Mouse (Mus musculus) gastrocnemius, postnatal 10 days (tissue): ENCODE results near the gene Rras. TPM values are rescaled to one million over a fixed set of nuclear protein-coding genes. Genes with fewer than 3 reads are reported as not detected.
A peak's percentile ranks its signal among the peaks of the same experiment; 100 is the strongest.

Experiments used
- DNase-seq: peaks from one replicate; pipeline ENCODE4 v3.0.0; 2021; ENCODE audit warnings: mixed read lengths
- long read RNA-seq, 2 experiments: library from polyadenylated mRNA; stranded (forward); transcript quantifications; one replicate each; pipeline ENCODE4 v2.0.0; 2021
- total RNA-seq, 2 experiments: library from RNA; stranded (reverse); gene quantifications; 2 replicates each; pipeline ENCODE4 v1.2.3; 2021

Rras gene
- 10 to 100 TPM; 75.5 to 80.6 TPM for total RNA-seq
- long read RNA-seq, experiment 1, transcript Rras-201 (6 exons, 995 nt), result major isoform, 53 of 58 reads
- long read RNA-seq, experiment 1, partial matches to known transcripts, result 1 of 58 reads
- long read RNA-seq, experiment 1, other reads (novel, unspliced or antisense), result 4 of 58 reads
- long read RNA-seq, experiment 2, transcript Rras-201 (6 exons, 995 nt), result major isoform, 62 of 67 reads
- long read RNA-seq, experiment 2, partial matches to known transcripts, result 0 of 67 reads
- long read RNA-seq, experiment 2, other reads (novel, unspliced or antisense), result 5 of 67 reads

GRCm38 (mm10) chr7:45017242-45018061, at the start of gene Rras:
TSS of gene Rras (plus strand) at chr7:45017961.
- DNase-seq, result peak; percentile 85

- DNase-seq, result peak; percentile 74
These were observed 47.5 kb upstream of the Rras start for GRCm38 (mm10) chr7:44970231-44970691.

GRCm38 (mm10) chr7:44971142-44971541, 46.6 kb upstream of the Rras start:
- DNase-seq, result no peak

- no peak for DNase-seq
These were observed 44.2 kb upstream of the Rras start for GRCm38 (mm10) chr7:44973415-44974130.

- peak; percentile 84 for DNase-seq
These were observed 43.2 kb upstream of the Rras start, which contains the start of gene Cpt1c for GRCm38 (mm10) chr7:44974383-44975116. TSS of gene Cpt1c (minus strand) at chr7:44974851.

GRCm38 (mm10) chr7:44975117-44975419, 42.7 kb upstream of the Rras start:
- DNase-seq, result no peak

- no peak for DNase-seq
These were observed 39.5 kb upstream of the Rras start for GRCm38 (mm10) chr7:44978300-44978699.

GRCm38 (mm10) chr7:44981539-44981938, 36.2 kb upstream of the Rras start:
- no peak for DNase-seq

GRCm38 (mm10) chr7:44983085-44983484, 34.7 kb upstream of the Rras start:
- DNase-seq, result peak; percentile 93

GRCm38 (mm10) chr7:44983944-44984832, 33.6 kb upstream of the Rras start:
- DNase-seq, result no peak

- no peak for DNase-seq
These were observed 33.0 kb upstream of the Rras start for GRCm38 (mm10) chr7:44984833-44985164.

GRCm38 (mm10) chr7:44985595-44986191, 32.1 kb upstream of the Rras start:
- DNase-seq, result peak; percentile 74

GRCm38 (mm10) chr7:44986192-44986878, 31.4 kb upstream of the Rras start, which contains the start of gene Prmt1:
TSS of gene Prmt1 (minus strand) at chr7:44986568.
- peak; percentile 91 for DNase-seq

GRCm38 (mm10) chr7:44986879-44987718, 30.7 kb upstream of the Rras start:
- DNase-seq, result no peak

- DNase-seq, result no peak
These were observed 21.1 kb upstream of the Rras start for GRCm38 (mm10) chr7:44996672-44997071.

GRCm38 (mm10) chr7:44997231-44997939, 20.4 kb upstream of the Rras start, which contains the start of gene Irf3:
TSS of gene Irf3 (plus strand) at chr7:44997648.
- DNase-seq, result peak; percentile 95

- no peak for DNase-seq
These were observed 19.8 kb upstream of the Rras start for GRCm38 (mm10) chr7:44997940-44998428.

- DNase-seq, result peak; percentile 70
These were observed 19.2 kb upstream of the Rras start, which contains the start of gene Bcl2l12 for GRCm38 (mm10) chr7:44998501-44998955. TSS of gene Bcl2l12 (minus strand) at chr7:44998712.
